Mouse (Mus musculus): ENCODE results near the gene Mical2. TPM values are rescaled to one million over a fixed set of nuclear protein-coding genes. Genes with fewer than 3 reads are reported as not detected.

The Mical2 gene
- polyA plus RNA-seq, 1 experiment from 2014 or later: 4.0 TPM

DNA sequence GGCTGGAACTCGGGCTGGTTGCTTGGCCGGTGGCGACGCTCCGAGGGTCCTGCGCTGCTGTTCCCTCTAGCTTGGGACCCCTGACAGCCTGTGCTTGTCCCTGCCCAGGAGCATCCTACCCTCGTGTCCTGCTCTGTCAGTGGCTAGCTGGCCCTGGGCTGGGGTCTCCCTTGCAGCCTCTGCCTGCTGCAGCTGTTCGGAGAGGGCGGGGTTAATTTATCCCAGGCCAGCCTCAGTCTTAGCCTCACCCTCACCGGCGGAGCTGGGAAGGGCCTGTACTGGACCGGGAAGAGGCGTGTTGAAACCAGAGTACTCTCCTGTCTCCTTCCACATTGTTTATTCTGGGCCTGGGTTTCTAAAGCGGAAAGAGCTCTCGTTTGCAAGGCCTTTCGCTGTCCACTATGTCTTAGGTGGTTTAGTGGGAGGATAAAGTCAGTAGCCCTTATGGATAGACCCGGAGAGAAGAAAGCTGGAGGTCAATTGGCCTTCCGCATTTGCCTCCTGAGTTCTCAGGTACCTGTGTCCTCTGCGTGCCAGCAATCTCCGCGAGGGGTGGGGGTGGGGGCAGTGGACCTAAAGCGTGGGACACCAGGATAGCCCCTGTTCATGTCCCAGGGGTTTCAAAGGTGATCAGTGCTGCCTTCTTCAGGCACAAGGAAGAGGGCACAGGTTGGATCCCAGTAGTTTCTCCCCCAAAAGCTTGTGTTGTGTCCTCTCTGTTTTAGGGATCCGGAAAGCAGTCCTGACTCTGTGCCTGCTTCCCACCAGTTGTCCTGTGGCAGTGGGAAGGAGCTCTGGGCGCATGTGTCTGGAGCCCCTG, 1.0 kb downstream of the Mical2 start:
- Histone ChIP-seq H3K79me2 (ENCODE audit: inconsistent target) (no peaks in the 10 kb centered on the region), H3K4me3 (ENCODE audit: inconsistent target) (peak overlapping the region; percentile 49), H3K36me3 (ENCODE audit: inconsistent target) (no peaks in the 10 kb centered on the region), H3K27ac (no peak overlapping the region)
- 43% methylated on average over 24 of the region's 24 CpGs for WGBS (ENCODE audit: missing documents)

DNA sequence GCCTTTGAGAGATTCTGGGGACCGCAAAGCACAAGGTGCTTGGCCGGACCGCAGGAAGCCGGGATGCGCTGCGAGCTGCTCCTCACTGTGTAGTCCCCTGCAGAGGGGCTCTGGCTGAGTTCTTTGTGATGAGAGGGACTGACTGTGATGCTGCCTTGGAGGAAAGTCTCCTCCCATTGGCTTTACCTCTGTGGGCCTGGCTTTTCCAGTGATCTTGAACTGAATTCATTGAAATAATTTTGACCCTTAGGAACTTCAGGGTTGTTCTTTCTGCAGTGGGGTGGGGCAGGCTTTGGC, 1.6 kb downstream of the Mical2 start:
- WGBS (ENCODE audit: missing documents): 92% methylated on average over 6 of the region's 6 CpGs
- H3K36me3 ChIP-seq (ENCODE audit: inconsistent target): no peaks in the 10 kb centered on the region
- H3K4me3 ChIP-seq (ENCODE audit: inconsistent target): no peak overlapping the region
- no peak overlapping the region for H3K27ac ChIP-seq
- H3K79me2 ChIP-seq (ENCODE audit: inconsistent target): no peaks in the 10 kb centered on the region

DNA sequence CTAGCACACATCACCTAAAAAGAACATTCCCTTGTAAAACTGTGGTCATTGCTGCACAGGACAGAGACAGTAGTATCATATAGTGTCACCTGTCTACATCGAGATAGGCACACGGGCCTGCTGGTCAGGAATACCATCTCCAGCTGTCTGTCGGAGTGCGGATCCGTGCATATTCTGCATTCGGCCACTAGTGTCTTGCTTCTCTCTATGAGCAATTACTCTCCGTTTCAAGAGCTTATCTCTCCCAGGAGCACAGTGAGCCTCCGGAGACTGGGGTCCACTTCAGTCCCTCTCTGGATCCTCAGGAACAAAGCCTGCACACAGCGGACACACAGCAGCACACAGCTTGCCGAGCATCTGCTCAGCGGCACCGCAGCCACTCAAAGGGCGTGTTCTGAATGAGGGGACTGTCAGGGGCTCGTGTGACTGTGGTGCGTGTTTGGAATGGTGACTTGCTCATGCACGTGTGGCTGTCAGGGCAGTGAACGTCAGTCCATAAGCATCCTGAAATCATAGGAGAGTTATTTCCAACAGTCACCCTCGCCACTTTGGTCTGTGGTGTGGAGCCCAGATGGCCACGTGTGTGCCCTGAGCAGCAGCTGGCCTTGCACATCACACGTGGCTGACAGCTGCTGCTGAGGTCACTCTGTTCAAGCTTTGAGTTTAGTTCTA, 3.3 kb downstream of the Mical2 start:
- no peaks in the 10 kb centered on the region for H3K36me3 ChIP-seq (ENCODE audit: inconsistent target)
- H3K27ac ChIP-seq: no peak overlapping the region
- H3K4me3 ChIP-seq (ENCODE audit: inconsistent target): no peak overlapping the region
- H3K79me2 ChIP-seq (ENCODE audit: inconsistent target): no peaks in the 10 kb centered on the region
- WGBS (ENCODE audit: missing documents): 95% methylated on average over 20 of the region's 20 CpGs

GRCm38 (mm10) chr7:112231731-112232130, 6.1 kb downstream of the Mical2 start:
- H3K36me3 ChIP-seq (ENCODE audit: inconsistent target): no peaks in the 10 kb centered on the region
- WGBS (ENCODE audit: missing documents): 86% methylated on average over 7 of the region's 7 CpGs
- no peaks in the 10 kb centered on the region for H3K79me2 ChIP-seq (ENCODE audit: inconsistent target)
- no peak overlapping the region for H3K4me3 ChIP-seq (ENCODE audit: inconsistent target)
- no peak overlapping the region for H3K27ac ChIP-seq

- Histone ChIP-seq H3K79me2 (ENCODE audit: inconsistent target) (no peaks in the 10 kb centered on the region), H3K27ac (no peak overlapping the region), H3K4me3 (ENCODE audit: inconsistent target) (no peak overlapping the region), H3K36me3 (ENCODE audit: inconsistent target) (no peaks in the 10 kb centered on the region)
- 61% methylated on average over 7 of the region's 7 CpGs for WGBS (ENCODE audit: missing documents)
These were observed 7.8 kb downstream of the Mical2 start for GRCm38 (mm10) chr7:112233345-112234005.

DNA sequence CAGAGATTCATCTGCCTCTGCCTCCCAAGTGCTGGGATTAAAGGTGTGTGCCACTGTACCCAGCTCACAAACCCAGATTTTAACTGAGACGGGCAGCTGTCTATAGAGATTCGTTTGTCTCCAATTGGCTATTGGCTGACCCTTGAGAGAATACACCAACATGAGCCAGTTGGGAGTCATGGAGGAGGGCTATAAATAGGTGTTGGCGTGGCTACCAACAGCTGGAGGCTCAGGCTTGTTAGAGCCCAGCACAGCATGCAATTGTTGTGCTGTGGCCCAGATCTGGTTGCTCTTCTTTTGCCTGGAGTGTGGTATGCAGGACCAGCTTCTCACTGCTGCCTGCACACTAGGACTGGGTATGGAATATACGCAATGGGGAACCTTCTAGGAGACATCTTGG, 8.8 kb downstream of the Mical2 start:
- WGBS (ENCODE audit: missing documents): 95% methylated on average over 4 of the region's 4 CpGs

GRCm38 (mm10) chr7:112235493-112235892, 9.8 kb downstream of the Mical2 start:
- H3K27ac ChIP-seq: no peak overlapping the region
- H3K4me3 ChIP-seq (ENCODE audit: inconsistent target): no peak overlapping the region
- no peaks in the 10 kb centered on the region for H3K36me3 ChIP-seq (ENCODE audit: inconsistent target)
- 98% methylated on average over 4 of the region's 4 CpGs for WGBS (ENCODE audit: missing documents)
- no peaks in the 10 kb centered on the region for H3K79me2 ChIP-seq (ENCODE audit: inconsistent target)

More for the DNA sequence above, 8.8 kb downstream of the Mical2 start:
- Histone ChIP-seq H3K4me3 (ENCODE audit: inconsistent target) (no peak overlapping the region), H3K79me2 (ENCODE audit: inconsistent target) (no peaks in the 10 kb centered on the region), H3K27ac (no peak overlapping the region), H3K36me3 (ENCODE audit: inconsistent target) (no peaks in the 10 kb centered on the region)

DNA sequence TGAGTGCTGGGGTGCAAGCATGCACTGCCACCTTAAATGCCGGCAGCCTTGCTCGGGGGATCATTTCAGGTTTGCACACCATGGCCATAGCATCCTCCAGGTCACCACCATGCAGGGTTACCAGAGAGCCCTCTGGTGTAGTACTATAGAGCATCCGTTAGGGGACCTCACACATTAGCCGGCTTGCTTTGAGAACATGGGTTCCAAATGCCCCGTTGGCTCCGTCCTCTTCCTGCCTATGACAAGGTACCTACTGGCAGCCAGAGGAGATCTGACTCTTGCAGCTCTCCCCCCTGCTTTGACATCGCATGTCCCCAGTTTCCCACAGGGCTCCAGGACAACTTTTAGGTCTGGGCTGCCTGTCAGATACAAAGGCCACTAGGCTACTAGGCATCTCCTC, 11.6 kb downstream of the Mical2 start:
- no peak overlapping the region for H3K4me3 ChIP-seq (ENCODE audit: inconsistent target)
- 96% methylated on average over 7 of the region's 7 CpGs for WGBS (ENCODE audit: missing documents)

DNA sequence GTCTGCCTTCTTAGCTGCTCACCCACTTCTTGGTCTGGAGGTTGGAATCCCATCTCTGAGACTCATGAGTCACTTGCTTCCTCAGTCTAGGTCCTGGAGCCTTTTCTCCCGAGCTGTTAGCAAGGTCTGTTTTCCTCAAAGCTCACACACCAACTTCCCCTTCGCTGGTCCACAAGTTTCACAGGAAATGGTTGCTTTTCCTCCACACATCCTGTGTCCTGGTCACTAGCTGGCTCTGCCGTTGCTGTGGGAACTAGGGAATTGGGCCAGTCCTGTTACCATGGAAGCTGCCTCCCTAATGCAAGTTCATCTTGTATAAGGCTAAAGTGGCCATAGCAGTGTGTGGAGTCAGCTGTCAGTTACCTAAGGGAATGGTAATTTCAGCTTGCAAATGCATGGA, 12.2 kb downstream of the Mical2 start:
- Histone ChIP-seq H3K27ac (no peak overlapping the region), H3K4me3 (ENCODE audit: inconsistent target) (no peak overlapping the region), H3K79me2 (ENCODE audit: inconsistent target) (no peaks in the 10 kb centered on the region), H3K36me3 (ENCODE audit: inconsistent target) (no peaks in the 10 kb centered on the region)
- 4% methylated on average over 3 of the region's 3 CpGs for WGBS (ENCODE audit: missing documents)

More for the DNA sequence above, 11.6 kb downstream of the Mical2 start:
- Histone ChIP-seq H3K27ac (no peak overlapping the region), H3K36me3 (ENCODE audit: inconsistent target) (no peaks in the 10 kb centered on the region), H3K79me2 (ENCODE audit: inconsistent target) (no peaks in the 10 kb centered on the region)

- no peak overlapping the region for H3K27ac ChIP-seq
- H3K4me3 ChIP-seq (ENCODE audit: inconsistent target): no peak overlapping the region
- no peaks in the 10 kb centered on the region for H3K79me2 ChIP-seq (ENCODE audit: inconsistent target)
- no peaks in the 10 kb centered on the region for H3K36me3 ChIP-seq (ENCODE audit: inconsistent target)
- 57% methylated on average over 10 of the region's 10 CpGs for WGBS (ENCODE audit: missing documents)
These were observed 13.4 kb downstream of the Mical2 start for GRCm38 (mm10) chr7:112238768-112239728.

GRCm38 (mm10) chr7:112240748-112241147, 15.1 kb downstream of the Mical2 start:
- no peaks in the 10 kb centered on the region for H3K79me2 ChIP-seq (ENCODE audit: inconsistent target)
- no peak overlapping the region for H3K4me3 ChIP-seq (ENCODE audit: inconsistent target)
- no peaks in the 10 kb centered on the region for H3K36me3 ChIP-seq (ENCODE audit: inconsistent target)
- H3K27ac ChIP-seq: no peak overlapping the region
- 6% methylated on average over 2 of the region's 2 CpGs for WGBS (ENCODE audit: missing documents)

GRCm38 (mm10) chr7:112241211-112241944, 15.7 kb downstream of the Mical2 start:
- Histone ChIP-seq H3K79me2 (ENCODE audit: inconsistent target) (no peaks in the 10 kb centered on the region), H3K36me3 (ENCODE audit: inconsistent target) (no peaks in the 10 kb centered on the region), H3K4me3 (ENCODE audit: inconsistent target) (no peak overlapping the region), H3K27ac (no peak overlapping the region)
- 73% methylated on average over 8 of the region's 8 CpGs for WGBS (ENCODE audit: missing documents)

DNA sequence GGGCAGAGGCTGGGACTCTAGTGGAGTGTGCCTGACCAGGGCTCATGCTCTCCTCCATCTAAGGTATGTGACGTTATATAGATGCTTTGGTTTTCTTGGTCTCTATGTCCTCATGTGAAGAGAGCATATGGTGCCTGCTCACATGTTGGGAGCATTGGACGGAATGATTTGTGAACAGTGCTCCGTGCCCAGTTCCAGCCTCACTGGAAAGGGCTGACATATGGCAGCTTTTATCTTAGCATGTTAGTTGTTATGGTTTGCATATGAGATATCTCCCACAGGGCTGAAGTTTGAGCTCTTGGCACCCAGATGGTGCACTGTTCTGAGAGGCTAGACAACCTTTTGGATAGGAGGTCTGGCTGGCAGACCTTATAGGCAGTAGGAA, 16.3 kb downstream of the Mical2 start:
- Histone ChIP-seq H3K4me3 (ENCODE audit: inconsistent target) (no peak overlapping the region), H3K36me3 (ENCODE audit: inconsistent target) (no peaks in the 10 kb centered on the region), H3K27ac (no peak overlapping the region), H3K79me2 (ENCODE audit: inconsistent target) (no peaks in the 10 kb centered on the region)
- 89% methylated on average over 3 of the region's 3 CpGs for WGBS (ENCODE audit: missing documents)

- Histone ChIP-seq H3K36me3 (ENCODE audit: inconsistent target) (no peaks in the 10 kb centered on the region), H3K4me3 (ENCODE audit: inconsistent target) (no peak overlapping the region), H3K27ac (no peak overlapping the region), H3K79me2 (ENCODE audit: inconsistent target) (no peaks in the 10 kb centered on the region)
- 95% methylated on average over 6 of the region's 6 CpGs for WGBS (ENCODE audit: missing documents)
These were observed 16.9 kb downstream of the Mical2 start for GRCm38 (mm10) chr7:112242587-112242986.
